ENCODE assay signal across 10 mouse cellular contexts in genomic region chr1:72577481-72577922, GRCm38 (mm10). TPM values are rescaled to one million over a fixed set of nuclear protein-coding genes. Genes with fewer than 3 reads are reported as not detected.
DNase-seq lines count a peak whose midpoint lies in the region; ATAC-seq lines count a peak whose summit lies in the region.
"Had no signal": no experiment of that assay in that cellular context is flagged by ENCODE, and none has a peak within 500 bp of the region (broad histone marks: within the 10 kb centered on the region; RNA-seq: fewer than 3 reads in every experiment).

No protein-coding gene starts in this region.

- peaks cover 31% of the 10 kb centered on the region for H3K27me3 ChIP-seq in heart, embryonic 10.5 days (ENCODE audit: insufficient read depth, poor library complexity, severe bottlenecking)
- no peaks in the 10 kb centered on the region for H3K27me3 ChIP-seq in forebrain, embryonic 15.5 days
- no peaks in the 10 kb centered on the region; the same call in 1 of the 2 replicates for H3K27me3 ChIP-seq in midbrain, embryonic 11.5 days (ENCODE audit: control insufficient read depth, insufficient read depth, low read length)

- no peaks in the 10 kb centered on the region for H3K36me3 ChIP-seq in heart, embryonic 10.5 days
- H3K36me3 ChIP-seq in forebrain, embryonic 15.5 days = no peaks in the 10 kb centered on the region
- no peaks in the 10 kb centered on the region for H3K36me3 ChIP-seq in midbrain, embryonic 11.5 days (ENCODE audit: control insufficient read depth, insufficient read depth, low read length)

- H3K4me2 ChIP-seq in forebrain, embryonic 15.5 days (replicated peaks) = peak overlapping the region; percentile 30
- peak overlapping the region; percentile 30; the same call in 1 of the 2 replicates for H3K4me2 ChIP-seq in midbrain, embryonic 11.5 days

- 5% methylated on average over 12 of the region's 12 CpGs for WGBS in heart, embryonic 10.5 days
- 2% methylated on average over 12 of the region's 12 CpGs for WGBS in forebrain, embryonic 15.5 days
- 3% methylated on average over 12 of the region's 12 CpGs for WGBS in midbrain, embryonic 11.5 days

- peak overlapping the region; percentile 34 for H3K9ac ChIP-seq in forebrain, embryonic 15.5 days (replicated peaks)
- H3K9ac ChIP-seq in midbrain, embryonic 11.5 days (ENCODE audit: low read length) = no peak overlapping the region
- H3K9ac ChIP-seq: liver, embryonic 14.5 days had no signal

- no peak for ATAC-seq in forebrain, embryonic 15.5 days (replicated peaks)
- peak; percentile 63 for ATAC-seq in midbrain, embryonic 11.5 days (ENCODE audit: low FRiP score)
- ATAC-seq: activated CD4-positive, CD25-positive, alpha-beta regulatory T cell, adult 4 months had no signal

- DNase-seq in heart, embryonic 10.5 days (ENCODE audit: low spot score) = no peak
- no peak for DNase-seq in heart, adult 9 months (ENCODE audit: low spot score in 2 of 2)
- DNase-seq in MN1 (ENCODE audit: low spot score) = peak; percentile 95
- DNase-seq in midbrain, embryonic 11.5 days (ENCODE audit: low spot score, missing footprints) = peak; percentile 92
- no peak for DNase-seq in thymus, postnatal 4 days
- no peak for DNase-seq in ovary, adult 18-20 months (ENCODE audit: low spot score)
- no peak for DNase-seq in right cerebral cortex, adult 18-20 months

- no peak overlapping the region for H3K27ac ChIP-seq in heart, embryonic 10.5 days
- H3K27ac ChIP-seq in forebrain, embryonic 15.5 days (replicated peaks) = no peak overlapping the region
- H3K27ac ChIP-seq in midbrain, embryonic 11.5 days (ENCODE audit: low read depth, low read length) = no peak overlapping the region
- H3K27ac ChIP-seq: liver, embryonic 14.5 days had no signal

- peak overlapping the region; percentile 35 for H3K4me3 ChIP-seq in heart, embryonic 10.5 days
- H3K4me3 ChIP-seq in forebrain, embryonic 15.5 days = 0 out of 2 replicates have a peak overlapping the region, but pooled peaks have one; percentile 12
- H3K4me3 ChIP-seq in midbrain, embryonic 11.5 days (ENCODE audit: low read depth, low read length) = no peak overlapping the region

- H3K4me1 ChIP-seq in heart, embryonic 10.5 days = peaks cover 14% of the 10 kb centered on the region
- H3K4me1 ChIP-seq in forebrain, embryonic 15.5 days = peaks cover 22% of the 10 kb centered on the region
- H3K4me1 ChIP-seq in midbrain, embryonic 11.5 days (ENCODE audit: control insufficient read depth, insufficient read depth, low read length) = peaks cover 12% of the 10 kb centered on the region; the same call in 1 of the 2 replicates

- H3K9me3 ChIP-seq in heart, embryonic 10.5 days = no peaks in the 10 kb centered on the region
- H3K9me3 ChIP-seq in forebrain, embryonic 15.5 days = no peaks in the 10 kb centered on the region
- no peaks in the 10 kb centered on the region for H3K9me3 ChIP-seq in midbrain, embryonic 11.5 days (ENCODE audit: control insufficient read depth, low read length)

RNA-seq across cellular contexts. Expression of gene Smarcal1, which starts 5.5 kb away (rescaled TPM):
- polyA plus RNA-seq in heart, embryonic 10.5 days (2016; fragmentation: Nextera tagmentation; extraction: Ambion mirVana) = 19.5 and 20.9 TPM in 2 replicates
- 26.9 and 28.2 TPM in 2 replicates for polyA plus RNA-seq in forebrain, embryonic 15.5 days (2015; fragmentation: Nextera tagmentation; extraction: Ambion mirVana)
- polyA plus RNA-seq in midbrain, embryonic 11.5 days (2014; fragmentation: Nextera tagmentation; extraction: Ambion mirVana) = 30.9 and 33.4 TPM in 2 replicates

RNA-seq across cellular contexts. Expression of gene March4, which starts 40.8 kb away (rescaled TPM):
- polyA plus RNA-seq in heart, embryonic 10.5 days (2016; fragmentation: Nextera tagmentation; extraction: Ambion mirVana) = not detected in 2 replicates
- 5.2 and 5.3 TPM in 2 replicates for polyA plus RNA-seq in forebrain, embryonic 15.5 days (2015; fragmentation: Nextera tagmentation; extraction: Ambion mirVana)
- 0.79 and 0.92 TPM in 2 replicates for polyA plus RNA-seq in midbrain, embryonic 11.5 days (2014; fragmentation: Nextera tagmentation; extraction: Ambion mirVana)
- polyA plus RNA-seq: activated CD4-positive, CD25-positive, alpha-beta regulatory T cell, adult 4 months; liver, embryonic 14.5 days had no signal

Comparison
In these comparisons a context has a peak if more than half of its experiments do, and no peak if none do; other contexts are left out.
1. DNase-seq: peak in MN1 (single experiment) and midbrain, embryonic 11.5 days (single experiment); none in heart, embryonic 10.5 days (single experiment), heart, adult 9 months (0 of 2), thymus, postnatal 4 days (single experiment), ovary, adult 18-20 months (single experiment) and right cerebral cortex, adult 18-20 months (single experiment).